Mouse (Mus musculus) adrenal gland, adult 8-10 months (tissue): Measurements from ENCODE around the gene Dok1. TPM values are rescaled to one million over a fixed set of nuclear protein-coding genes. Genes with fewer than 3 reads are reported as not detected.

ENCODE experiments used
- DNase-seq: peaks from one replicate; pipeline ENCODE4 v3.0.0; 2022
- total RNA-seq, 4 experiments: library from RNA; stranded (reverse); gene quantifications; 2 replicates each; pipeline ENCODE4 v1.2.4; 2022

Gene Dok1
- total RNA-seq, 4 experiments from 2014 or later: 12.7 to 13.8 (median 13.4) TPM

DNA sequence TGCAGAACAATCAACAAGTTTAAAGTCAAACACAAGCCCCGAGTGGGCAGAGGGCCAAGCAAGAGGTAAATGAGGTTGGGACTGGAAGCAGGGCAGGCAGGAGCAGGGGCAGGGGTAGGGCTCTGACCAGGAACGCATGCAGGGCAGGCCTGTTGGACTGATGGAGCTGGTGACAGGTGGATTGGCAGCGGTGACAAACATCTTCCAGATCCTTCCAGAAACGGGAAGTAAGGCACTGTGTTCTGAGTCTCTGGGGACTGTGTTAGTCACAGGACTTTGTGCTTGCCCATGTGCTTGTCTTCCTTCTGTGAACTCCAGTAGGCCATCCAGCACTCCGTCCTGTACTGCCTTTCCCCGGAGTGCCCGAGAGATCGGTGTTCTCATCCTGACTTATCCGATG, 11.5 kb upstream of the Dok1 start:
- DNase-seq: no peak

DNA sequence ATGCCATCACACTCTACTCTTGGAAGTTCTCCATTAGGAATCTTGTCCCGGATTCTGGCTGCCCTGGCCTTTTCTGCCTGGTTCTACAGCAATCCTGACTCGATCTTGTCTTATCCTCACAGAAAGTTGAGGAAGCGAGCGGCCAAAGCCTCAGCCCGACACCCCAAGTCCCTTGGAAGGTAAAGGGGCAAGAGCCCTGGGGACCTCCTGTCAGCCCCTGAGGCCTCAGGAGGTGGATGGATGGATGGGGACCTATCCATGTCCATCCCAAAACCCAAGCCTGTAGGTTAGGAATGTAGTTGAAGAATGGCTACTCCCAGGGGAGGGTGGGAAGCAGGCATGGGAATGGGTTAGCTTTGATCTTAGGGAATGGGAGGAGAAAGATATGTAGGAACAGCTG, 10.7 kb upstream of the Dok1 start:
- no peak for DNase-seq

DNA sequence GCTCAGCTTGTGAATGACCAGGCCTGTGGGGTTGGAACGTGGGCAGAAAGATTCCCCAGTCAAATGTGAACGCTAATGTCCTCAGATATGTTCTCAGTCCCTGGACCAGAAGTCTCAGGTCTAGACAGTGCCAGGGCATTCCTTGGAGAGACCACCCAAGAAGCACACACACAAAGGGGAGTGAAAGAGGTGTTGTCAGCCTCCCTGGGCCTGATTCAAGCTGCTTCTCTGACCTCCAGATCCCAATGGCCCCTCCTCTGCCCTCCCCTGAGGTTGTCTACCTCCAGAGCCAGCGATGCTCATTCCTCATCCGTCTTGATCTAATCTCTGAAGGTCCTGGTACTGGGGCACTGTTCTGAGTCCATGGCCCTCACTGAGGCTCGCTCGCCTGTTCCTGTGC, 10.3 kb upstream of the Dok1 start:
- DNase-seq: no peak

DNA sequence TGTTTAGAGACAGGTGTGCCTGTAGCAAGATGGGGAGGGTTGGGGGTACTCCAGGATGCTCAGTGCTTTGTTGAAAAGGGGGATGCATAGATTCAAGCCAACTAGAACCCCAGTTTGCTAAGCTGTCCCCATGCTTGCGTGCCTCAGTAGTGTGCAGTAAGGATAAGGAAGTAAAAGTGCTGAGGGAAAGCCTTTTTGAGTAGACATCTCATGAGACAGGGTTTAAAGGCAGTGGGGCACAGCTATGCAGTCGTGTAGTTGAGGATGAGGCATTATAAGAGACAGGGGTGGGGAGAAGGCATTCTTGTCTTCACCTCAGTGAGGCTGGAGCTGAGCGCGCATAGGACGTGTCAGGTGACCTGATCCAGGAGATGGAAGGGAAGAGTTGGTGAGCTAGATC, 7.3 kb upstream of the Dok1 start:
- DNase-seq: no peak

DNA sequence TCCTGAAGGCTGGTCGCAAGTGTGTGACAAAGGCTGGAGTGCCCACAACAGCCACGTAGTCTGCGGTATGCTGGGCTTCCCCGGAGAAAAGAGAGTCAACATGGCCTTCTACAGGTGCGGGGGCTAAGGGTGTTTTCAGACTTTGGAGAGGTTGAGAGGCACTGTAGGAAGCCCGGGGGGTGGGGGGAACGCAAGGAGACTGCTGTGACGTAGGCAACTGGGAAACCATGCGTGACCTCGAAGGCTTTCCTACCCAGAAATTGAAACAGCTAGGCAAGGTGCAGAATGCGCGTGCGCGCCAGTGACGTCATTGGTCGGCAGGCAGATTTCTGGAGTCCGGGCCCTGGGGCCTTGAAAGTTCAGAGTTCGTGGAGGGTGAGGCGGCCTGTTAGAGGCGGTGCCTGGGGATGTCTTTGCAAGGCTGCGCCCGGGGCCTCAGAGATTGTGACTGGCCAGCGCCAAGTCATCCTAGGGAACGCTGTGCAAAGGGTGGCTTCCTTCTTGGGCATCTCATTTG, 5.3 kb upstream of the Dok1 start:
- peak; percentile 95 for DNase-seq

DNA sequence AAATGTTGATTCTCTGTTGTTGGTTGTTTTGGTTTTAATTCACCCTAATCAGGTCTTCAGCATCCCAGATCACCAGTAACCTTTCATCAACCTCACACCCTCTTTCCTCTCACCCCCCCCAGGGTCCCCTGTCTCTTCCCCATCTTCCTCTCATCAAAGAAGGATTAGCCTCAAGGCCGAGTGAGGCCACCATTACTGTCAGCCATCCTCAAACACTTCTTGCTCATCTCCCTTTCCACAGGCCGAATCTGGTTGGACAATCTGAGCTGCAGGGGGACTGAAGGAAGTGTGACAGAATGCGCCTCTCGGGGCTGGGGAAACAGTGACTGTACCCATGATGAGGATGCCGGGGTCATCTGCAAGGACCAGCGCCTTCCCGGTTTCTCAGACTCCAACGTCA, 3.9 kb upstream of the Dok1 start:
- no peak for DNase-seq

DNA sequence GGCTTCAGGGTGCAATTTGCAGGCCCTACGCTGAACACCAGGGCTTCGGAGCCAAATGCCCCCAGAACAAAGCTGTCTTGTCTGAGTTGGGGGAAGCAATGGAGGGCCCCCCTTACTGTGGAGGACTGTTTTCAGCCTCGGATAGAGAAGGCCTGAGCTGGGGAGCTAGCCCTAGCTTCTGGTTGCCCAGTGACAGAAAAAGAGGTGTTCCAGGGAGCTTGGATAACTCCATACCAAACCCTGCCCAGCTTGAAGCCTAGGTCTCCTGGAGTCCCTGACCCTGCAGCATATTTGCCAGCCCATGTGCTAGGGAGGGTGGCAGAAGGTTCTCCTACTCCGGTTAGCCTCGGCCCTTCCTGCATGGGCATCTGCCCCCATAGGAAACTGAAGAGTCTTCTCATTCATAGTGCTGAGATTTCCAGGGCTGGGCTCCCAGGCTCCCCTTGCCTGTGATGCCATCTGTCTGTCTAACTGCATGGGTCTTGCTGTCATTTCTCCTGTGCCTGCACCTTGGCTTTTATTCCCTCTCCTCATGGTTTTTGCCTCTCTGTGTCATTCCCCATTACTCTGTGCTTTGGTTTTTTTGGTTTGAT, 1.3 kb upstream of the Dok1 start:
- no peak for DNase-seq

DNA sequence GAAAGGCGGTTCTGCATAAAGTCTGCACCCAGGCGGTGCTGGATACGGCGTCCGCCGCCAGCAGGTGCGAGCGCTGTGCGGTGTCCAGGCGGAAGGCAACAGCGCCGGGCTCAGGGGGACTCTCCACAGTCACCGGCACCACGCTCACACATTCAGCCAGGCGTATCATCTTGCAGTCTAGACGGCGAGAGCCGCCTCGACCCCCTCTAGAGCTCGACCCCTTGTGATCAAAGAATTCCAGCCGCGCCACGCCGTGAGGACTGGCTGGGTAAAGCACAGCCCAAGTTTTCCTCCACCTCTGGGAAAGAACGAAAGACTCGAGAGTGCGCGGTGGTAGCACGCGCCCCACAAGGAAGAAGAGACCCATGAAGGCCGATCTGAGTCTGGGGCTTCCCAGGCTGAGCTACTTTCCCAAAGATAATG, 491 bp downstream of the Dok1 start:
- no peak for DNase-seq

DNA sequence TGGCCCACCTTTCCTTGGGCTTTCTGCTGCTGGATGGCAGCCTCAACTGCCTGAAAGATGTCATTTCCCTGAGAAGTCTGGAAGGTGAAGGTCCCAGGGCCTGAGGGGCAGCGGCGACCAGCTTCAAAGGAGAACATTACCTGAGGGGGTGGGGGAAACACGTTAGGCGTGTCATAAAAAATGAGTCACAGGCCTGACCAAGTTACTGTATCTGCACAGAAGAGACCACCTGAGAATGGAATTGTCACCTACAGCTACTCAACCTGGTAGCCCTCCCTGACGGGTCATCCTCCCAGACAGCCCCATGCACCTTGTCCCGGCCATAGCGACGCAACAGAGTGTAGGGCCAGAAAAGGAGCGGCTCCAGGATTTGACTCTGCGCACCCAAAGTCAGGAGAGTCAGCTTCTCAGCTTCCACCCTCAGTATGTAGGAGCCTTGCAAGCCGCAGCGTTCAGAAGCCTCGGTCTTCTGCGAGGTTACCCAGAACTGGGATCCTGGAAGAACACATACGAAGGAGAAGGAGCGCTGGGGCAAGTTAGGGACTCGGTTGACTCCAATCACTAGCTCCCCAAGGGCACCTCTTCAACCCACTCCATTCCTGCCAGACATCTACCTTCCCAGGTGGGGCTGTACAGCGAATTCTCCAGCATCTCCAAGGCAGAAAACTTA, 1.2 kb downstream of the Dok1 start:
- no peak for DNase-seq

DNA sequence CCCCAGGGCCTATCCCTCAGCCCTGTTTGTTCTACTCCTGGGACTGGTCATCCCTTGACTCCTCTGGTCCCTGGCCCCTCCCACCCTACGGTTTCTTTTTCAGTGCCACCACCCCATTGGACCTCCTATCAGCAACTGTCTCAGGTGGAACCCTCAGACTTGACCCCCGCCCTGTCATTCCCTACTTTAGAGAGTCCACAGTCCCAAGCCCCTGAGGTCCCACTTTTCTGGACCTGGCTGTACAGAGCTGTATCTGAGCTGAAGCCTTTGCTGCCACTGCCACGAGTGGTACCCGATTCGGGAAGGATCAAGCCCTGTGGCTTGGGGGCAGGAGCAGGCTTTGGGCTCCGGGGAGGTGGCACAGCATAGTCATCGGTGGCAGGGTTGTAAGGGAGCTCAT, 2.2 kb downstream of the Dok1 start:
- DNase-seq: no peak

DNA sequence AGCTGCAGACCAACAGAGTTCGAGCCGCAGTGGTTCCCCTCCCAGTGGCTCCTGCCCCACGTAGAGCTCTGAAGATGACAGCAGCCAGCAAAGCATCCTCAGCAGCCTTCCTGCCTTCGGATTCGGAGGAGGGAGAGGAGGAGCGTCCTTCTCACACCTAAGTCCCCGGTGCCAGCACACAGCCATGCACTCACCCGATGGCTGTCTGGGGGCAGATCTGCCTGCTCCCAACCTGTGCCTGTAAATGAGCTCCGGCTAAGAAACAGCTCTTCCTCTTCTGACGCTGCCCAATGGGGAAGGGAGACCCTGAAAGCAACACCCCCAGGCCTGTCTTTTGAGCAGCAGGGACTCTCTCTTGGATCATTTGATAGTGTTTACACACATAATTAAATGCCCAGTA, 3.5 kb downstream of the Dok1 start:
- DNase-seq: no peak

DNA sequence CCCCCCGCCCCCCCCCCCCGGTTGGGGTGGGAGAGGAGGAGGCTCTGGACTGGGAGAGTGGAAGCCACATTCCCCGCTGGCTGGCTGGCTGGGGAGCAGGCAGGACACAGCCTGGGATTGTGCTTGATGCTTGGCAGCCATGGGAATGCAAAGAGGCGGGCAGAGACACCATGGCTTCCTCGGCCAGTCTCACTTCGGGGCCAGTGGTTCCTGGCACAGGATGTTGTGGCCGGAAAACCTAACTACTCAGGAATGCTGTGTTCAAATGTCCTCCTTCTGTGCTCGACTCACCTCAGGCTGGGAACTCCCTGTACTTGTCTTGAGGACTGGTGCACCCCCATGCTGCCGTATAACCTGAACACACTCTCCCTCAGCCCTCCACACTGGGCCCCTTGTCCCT, 5.6 kb downstream of the Dok1 start:
- DNase-seq: no peak

DNA sequence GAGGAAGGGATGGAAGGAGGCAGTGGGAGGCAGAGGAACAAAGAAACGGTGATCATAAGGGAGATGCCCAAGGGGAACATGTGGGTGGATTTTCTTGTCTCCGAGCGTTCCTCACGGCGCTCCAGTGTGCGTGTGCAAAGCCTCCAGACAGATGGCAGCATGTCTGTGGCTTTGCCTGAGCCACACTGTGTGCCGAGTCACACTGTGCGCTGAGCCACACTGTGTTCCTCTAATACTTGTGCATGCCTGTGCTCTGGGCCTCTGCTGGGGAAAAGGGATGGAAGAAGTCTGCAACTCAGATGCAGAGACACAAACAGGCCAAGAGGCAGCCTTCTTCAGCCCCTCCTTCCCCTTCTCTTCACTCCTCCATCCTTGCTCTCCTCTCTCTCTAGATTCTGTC, 6.0 kb downstream of the Dok1 start:
- DNase-seq: no peak

DNA sequence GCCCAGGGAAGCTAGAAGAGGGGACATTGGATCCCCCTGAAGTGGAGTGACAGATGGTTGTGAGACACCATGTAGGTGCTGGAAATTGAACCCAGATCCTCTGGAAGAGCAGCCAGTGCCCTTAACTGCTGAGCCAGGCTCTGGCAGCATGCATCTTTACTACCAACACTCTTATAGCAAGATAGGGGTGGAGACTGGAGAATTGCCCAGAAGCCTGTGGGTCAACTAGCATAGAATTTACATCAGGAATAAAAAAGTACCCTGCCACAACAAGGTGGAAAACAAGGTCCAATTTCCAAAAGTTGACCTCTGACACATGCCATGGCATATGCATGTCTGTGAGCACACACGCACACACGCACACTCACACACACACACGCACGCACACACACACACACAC, 8.1 kb downstream of the Dok1 start:
- no peak for DNase-seq

DNA sequence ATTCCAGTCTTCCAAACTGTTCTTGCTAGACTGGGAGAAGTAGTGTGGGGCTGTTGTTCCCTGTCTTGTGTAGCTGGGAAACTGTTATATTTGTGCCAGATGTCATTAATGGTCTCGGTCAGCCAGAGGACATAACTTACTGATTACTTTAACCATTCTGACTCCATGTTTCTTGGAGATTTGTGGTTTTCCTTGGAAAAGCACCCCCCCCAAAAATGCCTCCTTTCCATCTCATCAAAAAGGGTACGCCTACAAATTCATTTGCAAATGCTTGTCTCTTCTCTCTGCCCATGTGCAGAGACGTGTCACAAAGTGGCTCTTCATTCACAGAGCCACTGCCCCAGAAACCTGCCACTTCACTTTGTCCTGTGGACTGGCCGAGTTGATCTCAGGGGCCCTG, 8.8 kb downstream of the Dok1 start:
- no peak for DNase-seq

DNA sequence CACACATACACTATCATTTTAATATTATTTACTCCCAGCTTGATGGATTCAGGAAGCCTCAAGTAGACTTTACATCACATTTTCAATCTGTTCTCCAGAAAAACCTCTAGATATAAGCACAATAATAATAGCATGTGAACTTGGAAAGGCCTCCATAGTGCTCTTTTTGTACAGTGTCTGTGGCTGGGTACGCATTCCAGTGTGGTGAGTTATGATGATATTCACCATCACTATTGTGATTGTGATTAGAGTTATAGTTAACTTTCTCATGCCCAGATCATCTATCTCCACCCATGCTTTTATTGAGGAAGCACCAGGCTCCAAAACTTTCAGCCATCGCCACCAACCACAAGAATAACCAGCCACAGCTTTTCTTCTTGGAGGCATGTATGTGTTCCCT, 9.5 kb downstream of the Dok1 start:
- DNase-seq: no peak

DNA sequence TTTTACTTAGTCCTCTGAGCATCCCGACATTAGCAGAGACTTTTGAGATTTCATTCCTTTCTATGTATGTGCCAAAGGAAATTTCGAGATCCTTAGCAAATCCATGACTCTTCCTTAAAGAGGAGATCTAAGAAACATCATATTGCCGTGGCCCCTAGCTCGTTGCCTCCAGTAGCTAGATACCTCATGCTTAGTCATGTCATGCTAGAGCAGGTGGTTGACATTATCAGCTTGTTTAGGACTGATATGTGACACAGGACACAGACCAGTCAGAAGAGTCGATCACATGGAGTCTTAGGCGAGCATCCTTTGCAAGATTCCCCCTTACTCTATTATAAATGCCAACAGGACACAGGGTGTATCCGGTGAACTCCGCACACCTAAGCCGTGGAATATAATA, 10.3 kb downstream of the Dok1 start:
- DNase-seq: no peak

DNA sequence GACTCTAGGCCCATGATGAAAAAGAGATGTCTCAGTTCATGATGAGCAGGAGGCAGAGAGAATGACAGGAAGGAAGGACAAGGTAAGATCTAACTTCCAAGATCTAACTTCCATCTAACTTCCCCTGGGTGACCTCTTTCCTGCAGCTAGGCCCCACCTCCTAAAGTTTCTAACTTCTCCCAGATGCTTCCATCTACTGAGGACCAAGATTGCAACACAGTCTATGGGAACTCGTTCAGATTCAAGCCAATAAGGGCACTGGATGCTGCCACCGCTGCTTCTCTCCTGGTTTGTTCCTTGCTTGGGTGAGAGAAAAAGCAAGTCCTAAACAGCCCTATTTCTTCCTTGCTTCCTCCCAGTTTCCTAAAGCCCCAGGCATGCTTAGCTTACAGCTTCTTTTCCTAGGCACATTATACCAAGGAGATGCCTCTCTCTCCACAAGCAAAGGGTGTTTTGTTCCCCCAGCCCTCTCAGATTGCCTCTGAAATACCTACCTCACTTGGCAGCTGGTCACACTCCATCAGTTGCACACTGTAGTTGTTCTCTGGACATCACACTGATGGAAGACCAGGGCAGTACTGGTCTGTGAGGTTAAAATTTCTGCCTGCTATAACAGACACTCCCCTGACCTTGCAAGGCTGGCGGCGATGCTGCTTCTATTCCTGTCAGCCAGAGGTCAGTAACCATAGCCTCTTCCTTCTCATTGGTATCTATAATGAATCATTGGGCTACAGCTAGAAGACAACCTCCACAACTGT, 12.3 kb downstream of the Dok1 start:
- DNase-seq: no peak

DNA sequence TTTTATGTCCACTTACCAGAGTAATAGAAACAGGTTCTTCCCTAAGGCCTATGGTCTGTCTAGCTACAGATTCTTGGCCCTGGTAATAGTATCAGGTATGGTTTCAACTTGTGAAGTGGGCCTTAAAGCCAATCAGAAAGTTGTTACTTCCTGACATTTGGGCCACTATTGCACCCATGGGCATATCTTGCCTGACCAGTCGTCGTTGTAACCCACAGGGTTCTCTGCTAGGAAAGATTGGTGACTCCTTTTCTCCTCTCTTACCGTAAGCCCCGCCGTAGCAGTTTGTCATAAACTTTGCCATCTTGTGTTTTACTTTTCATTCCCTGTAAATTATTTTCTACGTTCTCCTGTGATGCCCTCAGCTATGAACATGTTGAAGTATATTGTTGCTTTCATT, 13.2 kb downstream of the Dok1 start:
- no peak for DNase-seq

DNA sequence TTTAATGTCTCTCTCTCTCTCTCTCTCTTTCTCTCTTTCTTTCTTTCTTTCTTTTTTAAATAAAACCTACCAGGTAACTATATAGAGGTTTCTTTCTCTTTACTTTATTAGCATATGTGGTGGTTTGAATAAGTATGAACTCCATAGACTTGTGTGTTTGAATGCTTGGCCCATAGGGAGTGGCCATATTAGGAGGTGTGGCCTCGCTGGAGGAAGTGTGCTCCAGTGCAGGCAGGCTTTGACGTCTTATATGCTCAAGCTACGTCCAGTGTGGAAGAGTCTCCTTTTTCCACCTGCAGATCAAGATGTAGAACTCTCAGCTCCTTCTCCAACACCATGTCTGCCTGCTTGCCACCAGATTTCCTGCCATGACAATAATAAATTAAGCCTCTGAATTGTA, 14.2 kb downstream of the Dok1 start:
- no peak for DNase-seq

DNA sequence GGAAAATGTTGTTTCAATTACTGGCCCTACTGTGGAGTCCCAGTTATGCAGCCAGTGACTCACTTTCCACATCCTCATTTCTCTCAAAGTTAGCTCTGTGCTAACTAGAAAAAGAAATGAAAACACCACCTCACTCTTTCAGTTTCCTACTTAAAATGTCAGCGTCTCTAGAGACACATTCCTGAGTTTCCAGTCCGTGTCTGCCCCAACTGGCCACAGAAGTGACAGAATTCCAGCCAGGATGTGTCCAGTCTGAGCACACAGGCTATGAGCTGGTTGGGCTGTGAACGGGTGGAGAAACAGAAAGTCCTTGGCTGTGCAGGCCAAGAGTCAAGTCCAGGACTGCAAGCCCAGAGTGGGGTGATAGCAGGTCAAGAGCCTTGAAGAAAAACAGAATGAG, 16.1 kb downstream of the Dok1 start:
- DNase-seq: peak; percentile 27

DNA sequence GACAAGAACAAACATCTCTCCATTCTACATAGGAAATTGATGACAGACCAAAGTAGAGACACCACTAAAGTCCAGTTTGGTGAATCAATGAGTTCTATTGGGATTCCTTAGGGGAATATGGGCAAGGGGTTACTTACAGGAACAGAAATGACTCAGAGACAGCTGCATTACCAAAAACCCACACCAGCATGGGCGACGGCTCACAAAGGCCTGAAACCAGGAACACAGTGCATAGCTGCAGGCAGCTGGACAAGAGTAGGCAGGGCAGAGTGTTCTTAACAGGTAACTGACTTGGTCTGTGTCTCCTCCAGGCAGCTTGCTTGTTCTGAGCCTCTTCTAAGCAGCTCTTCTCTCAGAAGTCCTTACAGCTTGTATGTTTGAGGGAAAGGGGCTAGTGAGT, 17.5 kb downstream of the Dok1 start:
- no peak for DNase-seq

DNA sequence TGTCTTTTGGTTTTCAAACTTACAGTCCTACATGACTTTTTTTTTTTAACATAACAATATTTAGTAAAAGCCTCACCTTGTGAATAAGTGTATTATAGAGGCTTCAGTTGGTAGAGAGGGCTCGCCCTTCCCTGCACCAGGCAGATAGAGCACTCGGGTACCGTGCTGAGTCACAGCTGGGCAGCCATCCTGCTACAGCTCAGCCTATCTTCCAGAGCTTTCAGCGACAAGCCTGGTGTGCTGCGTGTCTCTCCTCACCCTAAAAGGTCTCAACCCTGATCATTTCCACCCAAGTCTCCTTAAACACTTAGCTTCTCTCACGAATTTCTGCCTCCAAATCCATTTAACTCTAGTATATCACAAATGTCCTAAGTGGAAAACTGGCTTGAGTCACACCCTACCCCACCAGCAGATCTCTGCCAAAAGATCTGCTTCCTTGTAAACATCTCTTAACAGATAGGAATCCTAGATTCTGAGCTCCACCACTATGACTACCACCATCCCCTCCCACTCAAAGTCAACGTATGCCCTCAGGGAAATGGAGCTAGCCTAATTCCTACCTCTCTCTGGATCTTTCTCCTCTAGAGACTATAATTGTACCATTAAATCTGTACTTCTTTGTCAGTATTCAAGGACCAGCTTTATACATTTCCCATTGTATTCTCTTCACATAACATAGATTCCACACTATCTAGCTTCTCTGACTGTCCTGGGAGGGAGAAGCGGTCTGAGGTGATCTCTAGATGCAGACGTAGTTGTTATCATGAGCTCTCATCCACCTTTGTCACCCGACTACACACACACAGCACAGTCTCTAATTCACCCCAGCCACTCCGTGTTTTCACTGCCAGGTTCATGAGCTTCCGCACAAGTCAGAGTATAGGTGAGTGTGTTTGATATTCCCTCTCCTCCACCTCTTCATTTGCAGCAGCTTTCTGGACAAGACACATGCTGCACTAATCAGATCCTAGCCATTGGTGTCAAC, 18.5 kb downstream of the Dok1 start:
- no peak for DNase-seq
